Mouse (Mus musculus): ENCODE measurements around the gene Sh3pxd2a. TPM values are rescaled to one million over a fixed set of nuclear protein-coding genes. Genes with fewer than 3 reads are reported as not detected.

The Sh3pxd2a gene
- total and polyA plus RNA-seq, 3 experiments: 3.9 to 11.3 TPM; not detected in 1

DNA sequence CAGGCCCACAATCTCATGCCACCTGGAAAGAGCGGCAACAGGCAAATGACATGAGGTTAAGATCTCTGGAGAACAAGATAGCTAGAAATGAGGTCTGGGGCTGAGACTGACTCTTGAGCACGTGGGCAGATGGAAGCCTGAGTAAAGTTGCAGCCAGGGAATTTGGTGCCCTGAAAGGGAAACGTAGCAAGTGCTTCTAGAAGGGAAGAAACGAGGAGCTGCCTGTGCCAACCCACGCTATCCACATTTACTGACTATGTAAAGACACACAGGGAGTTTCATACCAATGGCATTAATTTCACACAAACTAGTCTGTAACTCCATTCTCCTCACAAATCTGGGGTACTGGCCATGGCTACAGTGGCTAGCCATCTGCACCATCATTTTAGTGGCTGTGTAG lies 35.6 kb upstream of the Sh3pxd2a start:
- no peak overlapping the region for H3K9ac ChIP-seq (ENCODE audit: control insufficient read depth, low read depth, low read length, poor library complexity, severe bottlenecking)
- H3K4me3 ChIP-seq (ENCODE audit: control insufficient read depth in 1 of 2, insufficient read depth in 1 of 2, low read depth in 2 of 2, low read length in 2 of 2): no peak overlapping the region
- TF ChIP-seq TAL1 (IDR thresholded peaks at IDR 0.05; ENCODE audit: low read length) (no peak), EP300 (IDR thresholded peaks at IDR 0.05; ENCODE audit: low read depth in 1 of 2, low read length in 2 of 2) (no peak), ZNF384 (IDR thresholded peaks at IDR 0.05; ENCODE audit: low read depth, low read length) (no peak), UBTF (IDR thresholded peaks at IDR 0.05; ENCODE audit: borderline replicate concordance, insufficient read depth, low read depth, low read length) (no peak), CTCF (IDR thresholded peaks at IDR 0.05 in 2 of 3, conservative IDR thresholded peaks at IDR 0.05 in 1 of 3; ENCODE audit: control insufficient read depth in 1 of 3, insufficient read depth in 1 of 3, low read depth in 2 of 3, low read length in 3 of 3, poor library complexity in 1 of 3, severe bottlenecking in 1 of 3) (no peak), USF2 (IDR thresholded peaks at IDR 0.05; ENCODE audit: borderline replicate concordance in 1 of 2, insufficient read depth in 1 of 2, low read depth in 1 of 2, low read length in 2 of 2) (no peak), MEF2A (IDR thresholded peaks at IDR 0.05; ENCODE audit: extremely low read depth, insufficient replicate concordance, low read depth, low read length, poor library complexity, severe bottlenecking) (no peak), GABPA (IDR thresholded peaks at IDR 0.05; ENCODE audit: low read depth, low read length) (no peak), SIN3A (IDR thresholded peaks at IDR 0.05; ENCODE audit: low read length) (no peak), RAD21 (IDR thresholded peaks at IDR 0.05; ENCODE audit: low read depth, low read length) (no peak), BHLHE40 (IDR thresholded peaks at IDR 0.05; ENCODE audit: borderline replicate concordance, low read depth, low read length) (no peak), MAFK (IDR thresholded peaks at IDR 0.05; ENCODE audit: borderline replicate concordance, low read depth, low read length) (no peak), POLR2AphosphoS5 (IDR thresholded peaks at IDR 0.05; ENCODE audit: borderline replicate concordance, low read depth, low read length) (no peak), SMC3 (IDR thresholded peaks at IDR 0.05; ENCODE audit: low read depth, low read length) (no peak), ELF1 (IDR thresholded peaks at IDR 0.05; ENCODE audit: low read depth, low read length) (no peak), MYB (IDR thresholded peaks at IDR 0.05; ENCODE audit: low read depth, low read length) (no peak)
- H3K27me3 ChIP-seq (ENCODE audit: control insufficient read depth in 1 of 2, insufficient read depth in 2 of 2, low read length in 2 of 2): no peaks in the 10 kb centered on the region
- H3K79me2 ChIP-seq (ENCODE audit: control insufficient read depth, insufficient read depth, low read length, poor library complexity): no peaks in the 10 kb centered on the region
- no peaks in the 10 kb centered on the region for H3K4me1 ChIP-seq (ENCODE audit: control insufficient read depth in 1 of 2, insufficient read depth in 2 of 2, low read length in 2 of 2)
- H3K27ac ChIP-seq (ENCODE audit: control insufficient read depth, low read depth, low read length): no peak overlapping the region
- no peak for DNase-seq (ENCODE audit: low read depth, low spot score)
- H3K36me3 ChIP-seq (ENCODE audit: control insufficient read depth in 1 of 2, insufficient read depth in 2 of 2, low read length in 2 of 2): no peaks in the 10 kb centered on the region
- H3K9me3 ChIP-seq (replicated peaks; ENCODE audit: insufficient read depth, low read length): no peaks in the 10 kb centered on the region

DNA sequence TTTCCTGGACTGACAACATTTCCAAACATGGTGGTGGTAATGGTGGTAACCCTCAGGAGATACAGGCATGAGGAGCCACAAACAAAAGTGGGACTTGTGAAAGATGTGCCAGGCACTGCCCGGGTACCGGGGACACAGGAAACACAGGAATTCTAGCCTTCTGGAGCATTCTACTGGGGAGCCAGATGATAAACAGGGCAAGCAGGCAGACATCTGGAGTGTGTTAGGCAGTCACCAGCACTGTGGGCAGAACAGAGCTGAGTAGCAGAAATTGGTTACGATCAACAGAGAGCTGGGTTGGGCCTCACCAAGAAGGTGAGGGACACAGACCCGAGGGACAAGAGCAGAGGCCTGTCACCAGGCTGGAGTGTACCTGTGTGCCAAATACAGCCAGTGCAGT lies 34.7 kb upstream of the Sh3pxd2a start:
- H3K9me3 ChIP-seq (replicated peaks; ENCODE audit: insufficient read depth, low read length): no peaks in the 10 kb centered on the region
- no peak for DNase-seq (ENCODE audit: low read depth, low spot score)
- H3K9ac ChIP-seq (ENCODE audit: control insufficient read depth, low read depth, low read length, poor library complexity, severe bottlenecking): no peak overlapping the region
- H3K4me1 ChIP-seq (ENCODE audit: control insufficient read depth in 1 of 2, insufficient read depth in 2 of 2, low read length in 2 of 2): no peaks in the 10 kb centered on the region
- TF ChIP-seq POLR2AphosphoS5 (IDR thresholded peaks at IDR 0.05; ENCODE audit: borderline replicate concordance, low read depth, low read length) (no peak), KAT2A (conservative IDR thresholded peaks at IDR 0.05; ENCODE audit: low read depth, low read length) (no peak), MAZ (IDR thresholded peaks at IDR 0.05; ENCODE audit: low read depth, low read length) (no peak), ELF1 (IDR thresholded peaks at IDR 0.05; ENCODE audit: low read depth, low read length) (no peak), EP300 (IDR thresholded peaks at IDR 0.05; ENCODE audit: low read depth in 1 of 2, low read length in 2 of 2) (no peak), SMC3 (IDR thresholded peaks at IDR 0.05; ENCODE audit: low read depth, low read length) (no peak), ZKSCAN1 (IDR thresholded peaks at IDR 0.05; ENCODE audit: low read depth, low read length) (no peak), TCF12 (IDR thresholded peaks at IDR 0.05; ENCODE audit: low read depth, low read length) (no peak), RCOR1 (IDR thresholded peaks at IDR 0.05; ENCODE audit: low read depth, low read length) (no peak), MXI1 (IDR thresholded peaks at IDR 0.05; ENCODE audit: low read depth, low read length) (no peak)
- no peak overlapping the region for H3K4me3 ChIP-seq (ENCODE audit: control insufficient read depth in 1 of 2, insufficient read depth in 1 of 2, low read depth in 2 of 2, low read length in 2 of 2)
- H3K79me2 ChIP-seq (ENCODE audit: control insufficient read depth, insufficient read depth, low read length, poor library complexity): no peaks in the 10 kb centered on the region
- no peaks in the 10 kb centered on the region for H3K27me3 ChIP-seq (ENCODE audit: control insufficient read depth in 1 of 2, insufficient read depth in 2 of 2, low read length in 2 of 2)
- H3K36me3 ChIP-seq (ENCODE audit: control insufficient read depth in 1 of 2, insufficient read depth in 2 of 2, low read length in 2 of 2): no peaks in the 10 kb centered on the region
- H3K27ac ChIP-seq (ENCODE audit: control insufficient read depth, low read depth, low read length): no peak overlapping the region
